Mouse (Mus musculus): ENCODE measurements around the gene Rbfox1. TPM values are rescaled to one million over a fixed set of nuclear protein-coding genes. Genes with fewer than 3 reads are reported as not detected.

The Rbfox1 gene
- total RNA-seq, 1 experiment from 2014 or later, result not detected

DNA sequence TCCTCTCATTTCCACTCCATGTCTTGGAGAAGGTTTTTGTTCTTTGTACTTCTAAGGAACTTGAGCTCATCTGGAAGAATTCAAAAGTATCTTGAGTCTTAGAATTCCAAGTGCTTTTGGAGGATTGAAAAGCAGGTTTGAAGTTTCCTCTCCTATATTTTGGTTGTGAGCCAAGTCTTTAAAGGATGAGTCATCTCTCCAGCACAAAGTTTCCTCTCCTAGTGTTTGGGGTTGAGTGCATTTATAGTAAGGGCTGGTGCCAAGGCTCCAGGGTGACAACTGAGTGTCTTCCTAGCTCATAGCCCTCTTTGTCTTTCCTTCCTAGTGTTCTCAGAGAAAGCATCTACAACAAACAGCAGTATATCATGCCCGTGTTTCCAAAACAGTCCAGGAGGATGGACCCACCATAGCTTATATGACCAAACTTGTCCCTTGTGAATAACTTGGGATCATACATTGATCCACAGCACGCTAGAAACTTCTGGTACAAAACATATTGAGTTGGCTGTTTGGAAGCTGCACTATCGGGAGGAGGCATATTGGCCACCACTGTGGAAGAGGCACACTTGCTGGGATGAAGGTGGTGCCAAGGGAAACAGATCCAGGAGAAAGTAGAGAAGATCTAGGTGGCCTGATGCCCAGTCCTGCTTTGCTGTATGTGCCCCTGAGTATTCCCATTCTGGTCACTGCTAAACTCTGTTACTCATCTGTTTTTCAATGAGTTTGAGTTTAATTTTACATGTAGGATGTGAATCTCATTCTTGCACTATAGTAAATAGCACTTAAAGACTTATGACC lies 206.4 kb downstream of the Rbfox1 start:
- ATAC-seq (replicated peaks; ENCODE audit: low read depth, poor library complexity, severe bottlenecking), result no peak

DNA sequence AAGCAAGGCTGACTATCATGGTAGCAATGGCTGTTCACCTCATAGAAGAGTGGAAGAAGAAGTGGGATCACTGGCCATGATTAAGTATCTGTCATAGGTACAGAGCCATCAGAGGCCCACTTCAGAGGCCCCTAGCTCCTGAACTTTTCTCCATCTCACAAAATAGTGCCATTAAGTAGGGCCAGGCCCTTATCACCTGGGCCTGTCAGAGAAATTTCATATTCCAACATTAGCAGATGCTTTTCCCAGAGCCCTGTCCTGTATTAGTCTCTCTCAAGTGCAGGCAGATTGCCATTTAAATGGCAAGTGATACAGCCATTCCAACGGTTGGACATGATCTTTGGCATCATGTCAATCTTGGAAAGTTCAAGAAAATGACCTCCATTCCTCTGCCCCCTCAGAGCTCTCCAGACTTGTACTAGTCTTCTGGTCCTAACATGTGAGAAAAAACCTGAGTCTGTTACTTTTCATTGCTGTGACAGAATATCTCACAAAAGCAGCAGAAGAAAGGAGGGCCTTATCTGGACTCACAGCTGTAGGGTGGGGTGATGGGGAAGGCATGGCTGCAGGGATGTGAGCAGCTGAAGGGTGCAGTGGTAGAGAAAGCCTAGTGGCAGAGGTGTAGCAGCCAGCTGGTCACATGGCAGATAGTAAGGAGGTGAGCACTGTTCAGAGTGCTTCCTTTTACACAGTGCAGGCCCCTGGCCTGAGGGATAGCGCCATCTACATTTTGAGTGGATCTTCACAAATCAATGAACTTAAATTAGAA lies 210.6 kb downstream of the Rbfox1 start:
- peak; percentile 71 for ATAC-seq (replicated peaks; ENCODE audit: low read depth, poor library complexity, severe bottlenecking)

DNA sequence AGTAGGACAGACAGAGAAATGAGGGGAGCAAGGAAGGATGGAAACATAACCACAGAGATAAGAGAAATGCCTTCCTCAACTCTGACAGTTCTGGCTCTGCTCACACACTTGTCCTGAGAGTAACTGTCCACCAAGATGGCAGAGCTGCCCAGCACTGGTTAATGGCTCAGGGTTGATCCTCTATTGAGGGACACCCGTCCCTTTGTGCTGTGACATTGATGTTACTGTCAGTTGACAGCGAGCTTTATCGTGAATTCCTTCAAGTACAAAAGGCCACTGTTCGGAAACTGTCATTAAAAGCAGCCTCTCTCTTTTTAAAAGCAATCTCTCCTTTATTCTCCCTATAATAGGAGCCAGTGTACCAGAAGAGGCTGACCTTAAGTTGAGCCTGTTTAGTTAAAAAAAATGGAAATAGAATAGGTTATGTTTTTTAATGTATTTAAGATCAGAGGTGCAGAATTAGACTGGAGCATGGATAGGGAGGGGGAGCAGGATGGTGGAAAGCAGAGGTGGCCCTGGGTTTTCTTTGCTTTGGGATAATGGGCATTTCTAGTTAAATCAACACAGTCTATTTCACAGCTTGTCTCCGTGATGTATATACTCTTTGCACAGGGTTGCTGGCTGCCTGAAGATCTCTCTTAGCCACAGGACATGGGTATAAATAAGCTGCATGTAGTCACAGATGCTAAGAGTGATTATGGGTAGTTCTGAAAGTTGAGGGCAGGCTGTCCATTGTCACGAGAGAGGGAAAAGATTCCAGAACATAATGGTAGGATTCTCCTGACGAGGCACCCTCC lies 212.3 kb downstream of the Rbfox1 start:
- ATAC-seq (replicated peaks; ENCODE audit: low read depth, poor library complexity, severe bottlenecking), result no peak

DNA sequence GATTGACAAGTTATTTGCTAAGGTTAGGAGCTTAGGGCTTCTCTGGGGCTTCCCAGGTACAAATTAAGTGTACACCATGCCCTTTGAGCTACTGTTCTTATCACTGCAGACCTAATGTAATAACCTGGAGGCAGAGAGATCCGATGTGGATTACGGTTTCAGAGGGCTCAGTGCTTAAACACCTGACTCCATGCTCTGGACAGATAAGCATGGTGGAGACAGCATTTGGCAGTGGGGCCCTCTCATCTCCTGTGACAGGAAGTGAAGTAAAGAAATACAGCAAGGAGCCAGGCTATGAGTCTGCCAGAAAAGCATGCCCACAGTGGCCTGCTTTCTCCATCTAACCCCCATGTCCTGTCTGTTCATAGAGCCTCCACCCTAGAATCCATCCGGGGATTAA lies 213.0 kb downstream of the Rbfox1 start:
- no peak for ATAC-seq (replicated peaks; ENCODE audit: low read depth, poor library complexity, severe bottlenecking)

DNA sequence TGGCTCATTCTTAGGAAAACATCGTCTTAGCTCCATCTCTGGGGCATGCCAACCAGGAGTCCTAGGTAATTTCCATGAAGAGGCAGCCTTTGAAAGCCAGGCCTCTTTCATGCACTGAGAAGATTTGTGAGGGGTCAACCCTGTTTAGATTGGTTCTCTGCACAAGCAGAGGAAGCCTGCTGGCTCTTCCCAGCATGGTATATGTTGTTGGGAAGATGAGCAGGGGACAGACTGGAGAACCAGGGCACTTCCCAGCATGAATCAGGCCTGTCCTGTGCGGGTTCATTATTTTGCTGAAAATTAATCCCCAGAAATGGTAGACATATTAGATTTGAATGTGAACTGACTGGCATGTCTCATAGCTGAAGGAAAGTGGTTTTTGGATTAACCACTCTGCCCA lies 214.4 kb downstream of the Rbfox1 start:
- no peak for ATAC-seq (replicated peaks; ENCODE audit: low read depth, poor library complexity, severe bottlenecking)

DNA sequence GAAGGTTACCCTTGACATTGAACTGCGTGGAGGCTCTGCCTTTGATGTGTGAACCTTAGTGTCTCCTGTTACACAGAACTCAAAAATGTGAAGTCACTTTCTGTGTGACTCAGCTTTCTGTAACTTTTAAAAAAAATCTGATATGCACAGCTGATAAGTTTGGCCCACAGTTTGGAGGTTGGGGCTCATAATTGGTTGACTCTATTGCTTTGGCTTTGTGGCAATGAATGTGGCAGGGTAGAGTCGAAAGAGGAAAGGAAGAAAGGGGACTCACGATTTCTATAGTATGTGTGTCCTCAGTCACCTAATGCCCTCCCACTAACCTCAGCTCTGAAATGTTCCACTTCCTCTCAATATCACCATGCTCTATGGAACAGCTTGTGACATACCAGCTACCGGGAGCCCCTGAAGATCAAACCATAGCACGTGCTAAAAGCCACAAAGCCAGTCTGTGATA lies 215.3 kb downstream of the Rbfox1 start:
- peak; percentile 65 for ATAC-seq (replicated peaks; ENCODE audit: low read depth, poor library complexity, severe bottlenecking)

DNA sequence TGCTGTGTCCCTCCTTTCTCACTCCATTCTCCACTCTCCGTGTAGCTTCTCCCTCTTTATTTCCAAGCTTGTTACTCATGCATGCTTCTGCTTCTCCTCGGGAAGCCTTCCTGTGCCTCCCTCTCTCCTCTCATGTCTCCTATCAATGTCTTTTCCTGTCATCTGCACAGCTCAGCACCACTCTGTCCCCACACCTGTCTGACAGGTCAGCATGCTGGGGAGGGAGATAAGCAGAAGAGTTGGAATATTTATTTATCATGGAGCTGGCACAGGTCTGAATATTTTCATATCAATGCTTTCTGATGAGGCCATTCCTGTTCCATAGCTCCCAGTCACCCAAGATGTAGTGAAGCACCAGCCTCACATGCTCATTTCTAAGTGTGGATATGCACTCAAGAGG lies 218.6 kb downstream of the Rbfox1 start:
- no peak for ATAC-seq (replicated peaks; ENCODE audit: low read depth, poor library complexity, severe bottlenecking)

DNA sequence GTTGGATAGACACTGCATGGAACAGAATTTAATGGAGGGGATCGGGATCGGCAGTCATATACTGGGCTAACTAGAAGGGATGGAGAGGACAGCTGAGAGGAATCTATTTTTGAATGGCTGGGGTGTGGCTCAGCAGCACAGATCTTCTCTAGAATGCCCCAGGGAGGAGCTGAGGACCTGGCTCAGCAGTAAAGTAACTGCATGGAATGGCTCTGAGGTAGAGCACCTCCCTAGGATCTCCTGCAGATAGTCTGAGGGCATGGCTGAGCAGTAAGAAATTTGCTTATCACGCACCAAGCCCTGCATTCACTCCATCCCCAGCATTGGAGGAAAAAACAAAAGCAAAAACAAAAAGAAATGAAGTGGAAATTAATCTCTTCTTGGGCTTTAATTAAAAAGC lies 225.0 kb downstream of the Rbfox1 start:
- ATAC-seq (replicated peaks; ENCODE audit: low read depth, poor library complexity, severe bottlenecking), result no peak

DNA sequence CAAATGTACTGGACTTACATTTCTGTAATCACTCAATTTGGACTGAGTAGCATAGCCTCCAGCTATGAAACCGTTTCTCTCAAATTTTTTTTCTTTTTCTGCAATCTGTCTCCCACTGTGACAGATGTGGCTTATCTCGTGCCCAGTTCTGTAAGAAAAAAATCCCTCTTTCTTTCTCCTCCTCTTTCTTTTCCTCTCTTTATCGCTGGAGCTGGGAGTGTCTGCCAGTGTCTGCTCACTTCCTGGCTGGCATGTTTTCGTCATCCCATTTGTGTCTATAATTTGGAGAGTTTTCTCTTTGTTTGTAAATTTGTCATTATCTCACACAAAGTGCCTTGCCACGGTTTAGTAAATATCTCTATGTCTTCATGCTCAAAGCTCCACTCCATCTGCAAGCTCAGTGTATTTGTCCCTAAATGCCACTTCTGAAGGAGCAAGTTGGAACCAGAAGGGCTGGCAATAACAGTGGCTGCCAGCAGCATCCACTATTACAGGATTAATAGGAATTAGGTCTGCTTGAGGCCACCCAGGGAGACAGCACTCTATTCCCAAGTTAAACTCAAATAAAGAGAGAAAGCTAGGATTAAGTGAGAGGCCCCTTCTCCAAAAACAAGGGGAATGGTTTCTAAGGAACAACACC lies 228.8 kb downstream of the Rbfox1 start:
- ATAC-seq (replicated peaks; ENCODE audit: low read depth, poor library complexity, severe bottlenecking), result no peak

DNA sequence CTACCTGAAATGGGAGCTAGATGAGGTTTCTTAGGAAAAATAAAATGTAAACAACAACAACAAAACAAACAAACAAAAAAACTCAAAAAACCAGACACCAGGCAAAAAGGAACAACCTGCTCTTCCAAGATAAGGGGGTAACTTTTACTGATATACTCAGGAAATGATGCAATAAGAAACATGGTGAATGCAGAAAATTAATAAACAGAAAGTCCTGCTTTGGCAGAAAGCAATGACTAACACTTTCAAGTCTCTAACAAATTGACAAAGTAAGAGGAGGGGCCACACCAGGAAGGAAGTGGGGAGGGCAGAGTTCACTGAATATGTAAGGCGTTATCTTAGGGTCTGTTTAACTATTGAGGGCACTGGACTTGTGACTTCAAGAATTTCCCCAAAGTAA lies 234.3 kb downstream of the Rbfox1 start:
- ATAC-seq (replicated peaks; ENCODE audit: low read depth, poor library complexity, severe bottlenecking), result peak; percentile 52; the same call in 1 of the 2 replicates

DNA sequence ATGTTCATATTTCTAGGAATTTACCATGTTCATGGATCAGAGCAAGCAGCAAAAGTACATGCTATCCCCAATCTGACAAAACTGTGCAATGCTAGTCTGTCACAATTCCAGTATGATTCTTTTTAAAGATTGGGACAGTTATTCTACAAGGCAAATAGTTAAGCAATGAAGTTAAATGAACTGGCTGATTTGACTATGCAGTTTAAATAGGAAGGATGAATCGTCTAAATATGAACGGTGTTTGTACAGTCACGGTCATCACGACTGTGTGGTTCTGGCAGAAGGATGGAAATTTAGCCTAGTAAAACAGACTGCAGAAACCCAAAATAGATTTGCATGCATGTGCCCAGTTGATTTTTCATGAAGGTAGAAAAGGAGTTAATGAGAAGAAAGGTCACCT lies 236.1 kb downstream of the Rbfox1 start:
- no peak for ATAC-seq (replicated peaks; ENCODE audit: low read depth, poor library complexity, severe bottlenecking)

DNA sequence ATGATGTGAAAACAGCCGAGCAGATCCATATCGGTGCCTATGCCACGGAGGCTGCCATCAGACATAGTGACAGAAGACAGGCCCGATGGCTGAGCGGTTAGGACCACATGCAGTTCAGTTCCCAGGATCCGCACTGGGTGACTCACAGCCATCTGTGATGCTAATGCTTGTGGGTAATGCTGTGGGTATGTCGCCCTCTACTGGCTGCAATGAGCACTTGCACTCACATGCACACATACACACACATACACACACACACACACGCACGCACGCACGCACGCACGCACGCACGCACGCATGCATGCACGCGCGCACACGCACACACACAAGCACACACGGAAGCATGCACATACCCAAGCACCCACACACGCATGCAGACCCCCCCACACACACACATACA lies 237.7 kb downstream of the Rbfox1 start:
- ATAC-seq (replicated peaks; ENCODE audit: low read depth, poor library complexity, severe bottlenecking), result no peak

DNA sequence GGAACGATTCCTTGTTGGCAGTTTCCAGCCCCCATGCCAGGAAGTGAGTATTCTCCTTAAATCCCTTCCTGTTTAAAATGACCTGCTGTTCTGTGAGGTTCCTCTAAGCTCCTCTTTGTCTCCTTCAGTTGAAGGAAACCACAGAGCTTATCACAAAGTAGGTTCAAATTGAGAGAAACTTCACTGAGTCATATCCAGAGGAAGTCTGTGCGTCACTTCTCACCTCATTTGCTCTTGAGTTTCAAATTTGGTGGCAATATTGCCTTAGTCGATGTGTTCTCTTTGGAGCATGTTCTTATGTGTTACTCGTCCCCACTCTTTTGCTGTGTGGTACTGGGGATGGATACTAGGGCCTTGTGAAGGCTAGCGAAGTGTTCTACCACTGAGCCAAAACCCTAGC lies 243.2 kb downstream of the Rbfox1 start:
- ATAC-seq (replicated peaks; ENCODE audit: low read depth, poor library complexity, severe bottlenecking), result peak; percentile 73

DNA sequence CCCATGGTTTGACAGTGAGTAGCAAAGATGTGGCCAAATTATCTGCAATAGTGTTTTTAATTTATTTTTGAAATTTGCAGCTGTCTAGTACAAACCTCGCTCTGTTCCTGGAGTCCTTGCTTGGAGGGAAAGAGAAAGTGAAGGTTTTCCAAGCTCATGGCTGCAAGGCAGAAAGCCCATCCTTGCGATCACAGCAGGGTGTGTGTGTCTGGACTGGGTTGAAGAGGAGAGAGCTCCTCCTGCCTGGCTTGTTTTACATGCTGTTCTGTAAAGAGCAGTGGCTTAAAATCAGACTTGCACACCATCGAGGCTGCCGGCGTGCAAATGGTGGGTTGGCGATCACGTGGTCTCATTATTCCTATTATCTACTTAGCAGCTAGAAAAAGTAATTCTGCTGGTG lies 249.9 kb downstream of the Rbfox1 start:
- no peak for ATAC-seq (replicated peaks; ENCODE audit: low read depth, poor library complexity, severe bottlenecking)

DNA sequence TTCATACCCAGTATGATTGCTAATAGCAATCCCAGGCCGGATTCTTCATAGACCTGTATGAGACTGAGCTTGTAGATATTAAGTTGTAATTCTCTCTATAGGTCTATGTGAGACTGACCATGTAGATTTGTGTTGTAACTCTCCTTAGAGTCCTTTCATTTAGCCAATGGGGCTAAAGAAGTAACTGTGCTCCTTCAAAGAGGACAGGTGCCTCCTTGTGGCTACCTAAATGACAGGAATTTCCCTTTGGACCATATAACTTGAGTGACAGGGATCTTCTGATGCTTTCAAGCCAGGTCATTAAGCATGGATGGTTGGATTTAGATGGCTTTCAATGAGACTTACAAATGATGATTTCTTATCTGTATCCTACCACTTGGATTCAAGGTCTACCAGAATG lies 254.3 kb downstream of the Rbfox1 start:
- no peak for ATAC-seq (replicated peaks; ENCODE audit: low read depth, poor library complexity, severe bottlenecking)

DNA sequence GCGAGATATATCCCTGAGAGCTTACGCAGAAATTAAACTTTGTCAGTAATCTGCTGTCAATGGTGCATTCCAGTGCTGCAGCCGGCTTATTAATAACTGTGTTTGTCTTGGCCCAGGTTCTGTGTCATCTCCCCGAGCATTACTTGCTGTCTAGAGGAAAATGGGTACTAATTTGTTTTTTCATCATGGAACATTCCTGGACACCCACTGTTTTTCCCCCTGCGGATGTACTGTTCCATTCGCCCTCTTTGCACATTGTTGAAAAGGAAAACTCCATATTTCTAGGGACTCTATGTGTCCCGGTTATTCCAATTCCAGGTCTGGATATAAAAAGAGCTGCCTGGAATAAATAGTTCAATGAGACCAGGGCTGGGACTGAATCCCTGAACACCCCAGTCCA lies 262.8 kb downstream of the Rbfox1 start:
- no peak for ATAC-seq (replicated peaks; ENCODE audit: low read depth, poor library complexity, severe bottlenecking)

DNA sequence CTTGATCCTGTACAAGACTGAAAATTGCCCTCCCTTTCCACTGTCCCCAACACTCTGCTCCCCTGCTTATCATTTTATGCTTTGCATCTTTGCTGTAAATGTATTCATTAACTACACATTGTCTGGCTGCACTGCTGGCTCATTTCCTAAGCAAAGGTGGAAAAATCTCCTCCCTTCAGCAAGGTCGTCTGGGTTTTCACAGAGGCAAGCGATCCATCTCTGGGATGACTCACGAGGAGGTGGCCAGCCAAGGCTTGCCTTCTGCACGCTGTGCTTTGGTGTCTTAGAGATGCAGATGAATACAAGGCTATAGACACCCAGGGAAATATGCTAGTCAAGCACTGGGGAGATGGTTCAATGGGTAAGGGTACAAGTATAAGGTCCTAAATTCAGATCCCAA lies 264.2 kb downstream of the Rbfox1 start:
- ATAC-seq (replicated peaks; ENCODE audit: low read depth, poor library complexity, severe bottlenecking), result no peak

DNA sequence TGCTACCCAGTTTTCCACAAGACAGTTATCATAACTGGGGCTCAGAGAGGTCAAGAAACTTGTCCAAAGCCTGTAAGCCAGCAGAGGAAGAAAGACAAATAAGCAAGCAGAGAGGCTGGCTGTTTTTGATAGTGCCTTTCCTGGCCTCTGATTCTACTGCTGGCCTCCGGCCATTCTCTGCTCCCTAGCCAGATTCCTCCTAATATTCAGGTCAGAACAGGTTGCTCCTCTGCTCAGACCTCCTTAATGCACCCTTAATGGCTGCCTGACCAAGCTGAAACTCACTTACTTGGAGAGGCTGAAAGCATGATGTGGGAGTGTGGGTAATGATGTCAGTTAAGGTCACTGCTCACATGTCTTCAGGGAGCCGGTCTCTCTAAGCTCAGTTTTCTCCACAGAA lies 270.4 kb downstream of the Rbfox1 start:
- no peak for ATAC-seq (replicated peaks; ENCODE audit: low read depth, poor library complexity, severe bottlenecking)

DNA sequence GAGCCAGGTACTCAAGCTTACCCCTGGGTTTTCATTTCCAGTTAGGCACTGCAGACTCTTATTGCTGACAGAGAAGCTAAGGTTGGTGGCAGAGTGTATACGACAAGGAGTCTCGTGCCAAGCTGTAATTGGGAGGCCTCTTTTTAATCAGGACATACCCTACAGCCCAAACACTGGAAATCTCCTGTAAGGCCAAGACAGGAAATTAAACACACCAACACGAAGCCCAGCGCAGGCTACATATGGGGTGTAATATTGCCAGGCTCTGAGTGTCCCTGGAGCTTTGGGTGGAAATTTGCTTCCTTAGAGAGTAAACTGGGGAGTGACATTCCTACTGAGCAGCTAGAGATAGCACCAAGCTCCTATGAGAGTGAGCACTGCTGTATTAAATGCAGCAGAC lies 279.3 kb downstream of the Rbfox1 start:
- no peak for ATAC-seq (replicated peaks; ENCODE audit: low read depth, poor library complexity, severe bottlenecking)

DNA sequence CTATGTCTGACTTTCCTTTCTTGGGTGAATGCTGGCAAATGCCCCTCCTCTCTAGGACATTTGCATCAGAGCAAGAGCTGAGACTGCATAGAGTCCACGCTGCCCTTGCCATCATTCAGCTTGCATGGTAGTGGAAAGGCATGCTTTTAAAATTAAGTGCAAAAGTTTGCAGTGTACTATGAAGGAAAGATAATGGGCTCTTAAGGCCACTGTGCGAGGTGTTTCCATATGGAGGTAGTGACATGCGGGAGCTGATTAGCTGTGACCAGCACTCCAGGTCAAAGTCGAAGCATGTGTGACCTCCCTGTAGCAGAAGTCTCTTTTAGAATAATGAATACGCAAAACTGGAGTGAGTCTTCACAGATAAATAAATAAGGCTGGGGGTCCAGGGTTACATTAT lies 284.2 kb downstream of the Rbfox1 start:
- ATAC-seq (replicated peaks; ENCODE audit: low read depth, poor library complexity, severe bottlenecking), result no peak
